Mouse (Mus musculus): ENCODE measurements around the gene Aldh16a1.
"Not testable (repeated sequence)": the region's sequence is repeated elsewhere in the genome, so short reads cannot be mapped to it uniquely, and the experiment has no call there.

Aldh16a1 gene

DNA sequence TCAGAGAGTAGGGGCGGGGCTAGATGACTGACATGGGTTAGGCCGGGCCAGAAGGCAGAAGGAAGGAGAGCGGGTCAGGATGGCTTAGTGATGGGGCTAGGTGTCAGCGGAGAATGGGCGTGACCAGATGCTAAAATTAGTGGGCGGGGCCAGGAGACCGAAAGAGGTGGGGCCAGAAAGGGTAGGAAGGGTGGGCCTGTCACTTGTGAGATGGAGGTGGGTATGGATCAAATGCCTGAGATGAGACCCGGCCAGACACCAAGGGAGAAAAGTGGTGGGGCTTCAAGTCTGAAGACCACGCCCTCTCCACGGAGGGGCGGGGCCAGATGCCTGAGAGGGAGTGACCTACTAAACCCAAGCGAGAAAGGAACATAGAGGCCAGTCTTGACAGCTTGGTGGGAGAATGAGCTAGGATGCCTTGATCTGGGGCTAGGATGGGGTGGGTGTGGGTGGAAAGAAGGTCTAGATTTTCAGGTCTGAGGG is 19.8 kb downstream of the Aldh16a1 start:
- DNase-seq (ENCODE audit: low spot score): no peak

DNA sequence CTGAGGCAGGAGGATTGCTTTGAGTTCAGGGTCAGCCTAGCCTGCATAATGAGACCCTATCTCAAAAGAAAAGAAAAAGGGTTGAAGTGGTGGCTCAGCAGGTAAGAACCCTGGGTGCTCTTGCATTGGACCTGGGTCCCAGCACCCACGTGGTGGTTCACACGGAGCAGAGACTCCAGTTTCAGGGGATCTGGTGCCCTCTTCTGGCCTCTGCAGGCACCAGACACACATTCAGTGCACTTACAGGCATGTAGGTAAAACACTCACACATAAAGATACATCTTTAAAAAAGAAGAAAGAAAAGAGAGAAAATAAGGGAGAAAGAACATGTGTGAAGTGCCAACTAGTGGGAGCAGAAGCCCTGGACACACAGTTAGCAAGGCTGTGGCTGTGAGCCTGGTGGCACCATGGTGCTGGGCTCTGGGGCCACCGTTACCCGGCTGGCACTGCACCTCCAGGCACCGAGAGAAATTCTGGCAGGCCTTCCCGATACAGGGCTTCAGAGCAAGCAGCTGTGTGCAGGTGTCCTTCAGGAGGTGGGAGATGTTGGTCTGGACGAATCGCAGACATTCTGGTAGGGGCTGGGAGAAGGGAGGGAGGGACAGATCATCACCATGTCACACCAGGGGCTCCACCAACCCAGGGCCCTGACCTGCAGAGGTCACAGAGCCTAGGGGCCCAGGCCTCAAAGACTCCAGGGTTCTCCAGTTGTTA is 20.8 kb downstream of the Aldh16a1 start:
- DNase-seq (ENCODE audit: low spot score): no peak

DNA sequence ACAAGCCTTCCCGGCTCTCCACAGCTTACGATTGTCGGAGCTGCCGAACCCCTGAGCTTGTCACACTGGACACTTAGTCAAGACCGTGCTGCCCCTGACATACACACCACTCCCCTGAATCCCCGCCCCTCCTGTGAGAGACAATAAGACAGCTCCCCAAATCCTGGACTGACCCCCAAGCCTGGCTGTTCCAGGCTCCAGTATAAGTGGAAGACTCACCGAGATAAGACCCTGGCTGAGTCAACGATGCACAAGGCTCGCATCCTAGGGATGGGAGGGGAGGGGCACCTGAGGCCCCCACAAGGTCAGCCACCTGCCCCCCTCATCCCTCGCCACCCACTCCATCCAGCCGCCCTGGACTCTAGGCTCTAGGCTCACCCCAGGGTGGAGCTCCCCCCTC is 22.5 kb downstream of the Aldh16a1 start:
- no peak for DNase-seq (ENCODE audit: low spot score)

DNA sequence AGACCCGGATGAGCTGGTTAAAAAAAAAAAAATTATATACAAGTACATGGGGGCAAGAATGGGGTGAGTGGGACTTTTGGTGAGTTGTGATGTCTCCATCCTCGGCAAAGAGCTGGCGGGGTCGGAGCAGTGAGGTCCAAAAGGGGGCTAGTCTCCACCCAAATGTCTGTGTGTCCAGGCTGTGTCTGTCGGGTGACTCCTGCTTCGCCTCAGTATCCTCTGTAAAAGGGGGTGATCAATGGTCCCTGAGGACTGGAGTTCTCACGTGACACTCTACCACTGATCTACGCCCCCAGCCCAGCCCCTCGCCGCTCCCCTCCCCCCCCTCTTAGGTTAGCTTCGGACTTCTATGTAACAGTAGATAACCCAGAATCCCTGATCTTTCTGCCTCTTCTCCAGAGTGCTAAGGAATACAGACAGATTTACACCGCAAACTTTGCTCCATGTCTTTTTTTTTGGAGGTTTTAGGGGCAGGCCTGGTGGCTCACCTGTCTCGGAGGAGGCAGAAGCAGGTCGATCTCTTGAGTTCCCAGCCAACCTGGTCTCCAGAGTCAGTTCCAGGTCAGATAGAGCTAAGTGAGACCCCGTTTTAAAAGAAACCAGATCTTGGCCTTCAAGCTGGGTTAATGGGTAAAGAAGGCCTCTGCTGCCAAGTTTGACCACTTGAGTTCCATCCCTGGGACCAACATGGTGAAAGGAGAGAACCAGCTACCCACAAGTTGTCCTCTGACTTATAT is 24.4 kb downstream of the Aldh16a1 start:
- no peak for DNase-seq (ENCODE audit: low spot score)

DNA sequence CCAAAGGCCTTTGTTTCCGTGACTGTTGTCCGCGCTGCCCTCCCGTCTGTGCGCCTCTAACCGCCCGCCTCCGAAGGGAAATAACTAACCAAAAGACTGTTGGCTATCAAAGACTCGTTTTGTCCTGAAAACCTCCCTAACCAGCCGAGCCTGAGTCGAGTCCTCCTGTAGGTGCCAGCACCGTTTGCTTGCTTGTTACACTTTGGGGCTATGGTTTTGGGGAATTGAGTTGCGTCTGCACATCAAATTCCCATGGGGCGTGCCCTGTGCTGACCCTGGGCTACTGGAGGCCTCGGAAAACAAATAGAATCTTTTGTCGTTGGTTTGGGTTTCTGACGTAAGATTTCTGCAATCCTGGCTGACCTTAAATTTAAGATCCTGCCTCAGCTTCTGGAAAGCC is 25.1 kb downstream of the Aldh16a1 start:
- DNase-seq (ENCODE audit: low spot score): no peak

DNA sequence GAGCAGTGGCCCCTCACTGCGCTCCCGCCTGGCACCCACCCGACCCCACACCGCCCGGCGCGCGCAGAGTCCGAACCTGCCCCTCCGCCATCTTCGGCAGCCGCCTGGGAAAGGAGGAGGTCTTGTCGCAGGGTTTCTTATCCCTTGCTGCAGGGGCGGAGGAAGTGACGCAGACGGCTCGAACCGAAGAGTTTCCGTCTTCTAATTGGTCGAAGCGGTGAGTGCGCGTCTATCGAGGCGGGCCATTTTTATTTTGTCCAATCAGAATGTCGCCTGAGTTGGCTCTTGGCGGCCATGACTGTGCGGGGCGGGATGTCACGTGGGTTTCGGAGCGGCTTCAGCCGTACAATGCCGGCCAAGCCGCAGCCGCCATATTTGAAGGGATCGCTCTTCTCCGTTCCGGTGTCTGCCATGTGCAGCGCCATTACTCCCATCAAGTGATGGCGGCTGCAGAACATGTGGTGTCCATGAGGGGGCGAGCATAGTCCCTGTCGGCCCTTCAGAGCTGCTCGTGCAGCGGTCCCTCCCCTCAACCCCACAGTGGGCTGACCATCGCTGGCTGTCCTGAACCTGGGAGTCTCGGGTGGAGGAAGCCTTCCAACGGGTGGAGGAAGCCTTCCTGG is 25.6 kb downstream of the Aldh16a1 start, which contains the start of gene Rpl13a:
Rpl13a (minus strand) TSS at position 138 of the 623 bp plus-strand sequence.
- DNase-seq (ENCODE audit: low spot score): peak; percentile 99

DNA sequence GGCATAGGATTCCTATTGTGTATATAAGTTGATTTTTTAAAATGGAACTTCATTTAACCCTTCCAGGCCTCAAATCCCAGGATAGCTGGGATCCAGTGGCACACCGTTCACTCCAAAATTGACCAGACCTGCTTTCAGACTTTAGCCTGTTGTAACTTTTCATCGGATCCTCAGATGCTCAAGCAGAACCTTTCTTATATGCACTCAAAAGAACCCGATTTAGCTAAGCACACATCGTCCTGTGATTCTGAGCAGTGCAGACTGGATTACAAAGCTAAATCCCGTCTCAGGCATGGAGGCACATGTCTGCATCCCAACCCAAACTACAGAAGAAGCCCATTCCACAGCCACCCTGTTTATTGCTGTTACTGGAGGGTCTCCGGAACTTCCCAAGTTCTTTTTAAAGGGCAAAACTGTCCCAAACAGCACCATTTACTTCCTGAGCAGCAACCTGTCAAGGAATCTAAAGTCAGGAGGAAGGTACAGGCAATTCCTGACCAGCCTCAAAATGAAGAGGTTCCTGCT is 26.6 kb downstream of the Aldh16a1 start:
- no peak for DNase-seq (ENCODE audit: low spot score)

DNA sequence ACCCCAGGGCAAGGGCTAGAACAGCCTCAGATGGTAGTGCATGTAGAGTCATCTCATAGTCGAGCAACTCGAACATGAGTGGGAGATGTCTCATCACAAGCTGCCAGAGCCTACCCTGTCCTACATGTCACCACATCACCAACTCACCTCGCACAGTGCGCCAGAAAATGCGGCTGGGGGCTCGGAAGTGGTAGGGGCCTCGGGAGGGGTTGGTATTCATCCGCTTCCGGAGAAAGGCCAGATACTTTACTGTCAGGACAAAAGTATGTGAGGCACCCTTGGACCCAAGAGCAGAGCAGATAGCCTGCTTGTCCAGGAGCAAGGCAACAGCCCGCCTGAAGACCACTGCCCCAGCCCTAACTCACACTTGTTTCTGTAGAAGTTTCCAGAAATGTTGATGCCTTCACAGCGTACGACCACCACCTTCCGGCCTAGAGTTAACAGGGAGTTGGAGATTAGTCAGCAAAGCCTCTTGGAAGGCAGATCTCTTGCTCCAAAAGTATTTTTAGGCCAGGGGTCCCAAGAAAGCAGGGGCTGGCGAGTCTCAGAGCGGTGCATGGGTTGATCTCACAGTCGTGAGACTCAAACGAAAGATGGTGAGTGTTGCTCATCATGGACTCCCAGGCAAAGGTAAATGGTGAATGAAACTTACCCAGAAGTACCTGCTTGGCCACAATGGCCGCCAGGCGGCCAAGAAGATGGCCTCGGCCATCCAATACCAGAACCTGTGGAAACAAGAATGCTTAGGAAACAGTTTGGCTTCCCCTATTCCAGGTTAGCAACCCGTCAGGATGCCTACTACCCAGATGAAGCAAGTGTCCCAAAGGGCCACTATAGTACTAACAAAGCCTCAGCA is 27.3 kb downstream of the Aldh16a1 start:
- DNase-seq (ENCODE audit: low spot score): no peak

DNA sequence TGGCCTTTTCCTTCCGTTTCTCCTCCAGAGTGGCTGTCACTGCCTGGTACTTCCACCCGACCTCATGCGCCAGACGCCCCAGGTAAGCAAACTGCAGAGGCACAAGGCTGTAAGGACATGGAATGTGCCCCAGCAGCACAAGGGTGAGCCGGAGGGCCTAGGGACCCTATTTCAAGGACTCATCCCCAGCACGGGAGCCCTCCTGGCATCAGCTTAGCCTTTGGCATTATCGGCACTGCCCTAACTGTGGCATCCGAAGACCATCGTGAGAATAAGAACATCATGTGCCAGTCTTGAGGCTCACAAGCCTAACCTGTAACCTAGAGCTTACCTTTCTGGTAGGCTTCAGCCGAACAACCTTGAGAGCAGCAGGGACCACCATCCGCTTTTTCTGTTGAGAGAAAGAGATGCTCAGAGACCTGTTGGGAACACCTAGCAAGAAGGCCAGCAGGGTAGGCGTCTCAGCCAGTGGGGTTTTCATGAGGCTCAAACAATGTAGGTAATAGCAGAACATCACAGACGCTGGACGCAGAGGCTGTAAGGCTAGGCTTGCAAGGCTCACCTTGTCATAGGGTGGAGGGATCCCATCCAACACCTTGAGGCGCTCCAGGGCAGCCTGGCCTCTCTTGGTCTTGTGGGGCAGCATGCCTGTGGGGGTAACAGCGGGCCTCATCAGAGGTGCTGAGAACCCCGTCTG is 28.1 kb downstream of the Aldh16a1 start:
- DNase-seq (ENCODE audit: low spot score): no peak

DNA sequence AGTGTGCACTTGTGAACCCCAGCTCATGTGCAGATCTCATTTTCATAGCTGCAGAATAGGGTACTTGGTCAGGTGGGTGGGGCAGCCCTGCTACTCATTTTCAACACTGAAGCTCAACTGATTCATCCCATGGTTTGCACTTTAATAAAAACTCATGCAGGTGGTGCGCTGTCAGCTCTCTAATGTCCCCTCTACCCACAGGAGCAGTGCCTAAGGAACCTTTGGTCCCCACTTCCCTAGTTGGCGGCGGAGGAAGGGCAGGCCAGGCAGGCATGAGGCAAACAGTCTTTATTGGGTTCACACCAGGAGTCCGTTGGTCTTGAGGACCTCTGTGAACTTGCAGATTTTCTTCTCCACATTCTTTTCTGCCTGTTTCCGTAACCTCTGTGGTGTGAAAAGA is 28.7 kb downstream of the Aldh16a1 start:
- DNase-seq (ENCODE audit: low spot score): not testable (repeated sequence)

DNA sequence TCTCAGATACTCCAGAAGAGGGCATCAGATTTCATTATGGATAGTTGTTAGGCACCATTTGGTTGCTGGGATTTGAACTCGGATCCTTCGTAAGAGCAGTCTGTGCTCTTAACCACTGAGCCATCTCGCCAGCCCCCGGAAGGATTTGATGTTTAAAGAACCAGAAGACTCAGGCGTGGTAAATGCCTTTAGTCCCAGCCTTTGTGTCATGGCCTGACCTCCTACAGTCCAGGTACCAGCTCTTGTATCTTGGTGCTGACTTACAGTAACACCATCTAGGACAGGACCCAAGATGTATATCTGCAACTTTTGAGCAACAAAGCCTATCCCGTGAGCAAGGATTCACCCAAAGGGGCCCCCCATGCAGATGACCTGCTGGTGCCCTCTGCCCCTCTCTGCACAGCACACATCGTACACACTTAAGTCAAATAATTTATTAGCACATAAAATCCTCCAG is 29.2 kb downstream of the Aldh16a1 start:
- no peak for DNase-seq (ENCODE audit: low spot score)

DNA sequence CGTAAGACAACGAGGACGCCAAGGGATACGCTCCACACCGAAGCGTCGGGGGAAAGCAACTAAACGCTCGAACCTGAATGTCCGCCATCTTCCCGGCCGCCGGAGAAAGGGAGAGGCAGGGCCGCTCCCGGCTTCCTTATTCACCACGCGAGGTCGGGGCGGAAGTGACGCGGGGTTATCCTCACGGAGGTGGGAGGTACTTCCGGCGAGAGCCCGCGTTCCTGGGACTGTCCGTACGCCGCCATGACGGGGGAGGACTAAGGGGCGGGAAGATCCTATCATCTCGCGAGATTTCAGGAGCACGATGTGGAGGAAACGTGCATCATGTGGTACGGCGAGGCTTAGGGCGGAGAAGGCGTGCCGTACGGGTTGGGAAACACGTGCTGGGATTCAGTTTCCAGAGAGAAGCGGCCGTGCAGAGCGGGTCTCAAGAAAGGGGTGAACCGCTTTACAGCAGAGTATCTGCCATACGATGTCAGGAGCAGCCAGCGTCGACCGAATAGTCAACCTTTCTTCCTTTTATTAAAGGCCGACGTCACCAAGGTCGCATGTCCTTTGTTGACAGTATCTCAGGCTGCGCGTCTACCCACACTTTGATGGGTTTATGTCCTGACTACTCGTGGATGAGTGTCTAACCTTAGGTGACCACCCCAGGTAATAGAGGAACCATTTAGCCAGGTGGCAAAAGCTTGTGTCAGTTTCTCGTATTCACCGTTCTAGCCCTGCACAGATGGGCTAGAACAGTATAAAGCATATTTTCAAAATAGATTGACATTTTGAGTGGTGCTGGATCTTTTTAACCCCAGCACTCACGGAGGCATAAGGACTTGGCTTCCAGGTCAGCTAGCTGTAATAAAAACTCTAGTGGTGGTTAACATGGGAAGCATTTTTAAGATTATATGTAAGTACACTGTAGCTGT is 29.9 kb downstream of the Aldh16a1 start, which contains the start of gene Rps11:
Rps11 (minus strand) TSS at position 216 of the 920 bp plus-strand sequence.
- peak; percentile 98 for DNase-seq (ENCODE audit: low spot score)

DNA sequence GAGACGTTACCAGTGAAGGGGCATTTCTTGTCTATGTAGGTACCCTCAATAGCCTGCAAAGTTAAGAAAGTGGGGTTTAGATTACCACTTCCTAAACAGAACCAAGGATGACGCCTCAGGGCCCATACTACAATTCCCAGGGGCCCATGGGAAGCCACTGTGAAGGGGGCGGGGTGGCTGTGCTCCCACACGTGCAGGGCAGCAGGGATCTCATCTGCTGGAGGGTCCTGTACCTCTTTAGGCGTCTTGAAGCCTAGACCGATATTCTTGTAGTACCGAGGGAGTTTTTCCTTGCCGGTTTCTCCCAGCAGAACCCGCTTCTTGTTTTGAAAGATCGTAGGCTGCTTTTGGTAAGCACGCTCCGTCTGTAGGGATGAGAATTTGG is 31.2 kb downstream of the Aldh16a1 start:
- no peak for DNase-seq (ENCODE audit: low spot score)

DNA sequence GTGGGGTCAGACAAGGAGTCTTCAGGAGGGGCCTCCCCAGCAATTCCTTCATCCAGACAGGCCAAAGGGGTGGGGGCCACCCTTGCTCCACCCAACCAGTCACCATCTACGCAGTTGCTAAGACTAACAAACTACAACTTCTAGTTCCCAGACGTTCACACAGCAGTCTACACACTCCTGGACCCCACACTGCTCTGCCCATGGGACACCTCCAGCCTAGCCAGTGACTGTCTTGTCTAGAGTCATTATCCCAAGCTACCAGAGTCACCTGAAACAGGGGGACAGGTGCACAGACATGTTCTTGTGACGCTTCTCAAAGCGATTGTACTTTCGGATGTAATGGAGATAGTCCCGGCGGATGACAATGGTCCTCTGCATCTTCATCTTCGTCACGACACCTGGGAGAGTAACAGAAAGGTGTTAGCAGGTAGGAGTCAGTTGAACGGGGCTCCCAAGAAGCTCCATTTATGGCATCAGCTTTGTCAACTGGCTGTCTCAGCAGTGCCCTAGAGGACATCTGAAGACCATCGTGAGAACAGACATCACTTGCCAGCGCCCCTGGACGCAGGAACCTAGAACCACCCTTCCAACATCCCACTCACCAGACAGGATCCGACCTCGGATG is 31.7 kb downstream of the Aldh16a1 start:
- no peak for DNase-seq (ENCODE audit: low spot score)

DNA sequence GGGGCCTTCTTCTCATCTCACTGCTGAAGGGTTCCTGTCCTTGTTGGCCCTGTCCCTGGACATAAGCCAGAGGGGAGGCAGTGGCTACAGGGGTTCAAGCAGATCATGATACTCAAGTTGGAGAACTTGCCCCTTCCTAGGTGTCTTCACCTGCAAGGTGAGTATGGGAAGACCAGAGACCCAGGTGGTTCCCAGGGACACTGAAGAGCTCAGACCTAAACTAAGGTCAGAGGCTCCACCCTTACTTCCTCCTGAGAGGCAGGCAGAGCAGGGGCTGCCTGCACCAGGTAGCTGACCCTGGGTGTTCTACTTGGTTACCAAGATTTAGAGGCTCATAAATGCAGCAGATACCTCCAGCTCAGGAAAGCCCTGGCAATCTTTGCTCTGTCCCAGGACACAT is 32.4 kb downstream of the Aldh16a1 start:
- DNase-seq (ENCODE audit: low spot score): no peak

DNA sequence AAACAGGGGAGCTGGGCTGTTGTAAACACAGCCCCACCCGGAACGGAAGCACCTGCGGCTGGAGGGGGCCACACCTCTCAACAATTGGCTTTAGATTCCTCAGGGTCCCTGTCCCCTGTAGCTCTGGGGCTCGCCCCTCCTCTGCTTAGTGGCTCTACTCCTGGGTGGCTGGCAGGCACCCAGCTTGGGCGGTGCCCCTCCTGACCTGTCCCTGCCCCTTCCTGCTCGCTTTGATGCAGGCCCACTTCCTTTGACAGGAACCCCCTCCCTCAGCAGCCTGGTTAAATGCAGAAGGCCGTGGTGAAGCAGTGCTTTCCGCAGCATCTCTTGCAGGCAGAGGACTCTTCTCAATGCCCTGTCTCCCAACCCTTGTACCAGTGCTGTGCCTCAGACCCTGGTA is 33.0 kb downstream of the Aldh16a1 start:
- no peak for DNase-seq (ENCODE audit: low spot score)

DNA sequence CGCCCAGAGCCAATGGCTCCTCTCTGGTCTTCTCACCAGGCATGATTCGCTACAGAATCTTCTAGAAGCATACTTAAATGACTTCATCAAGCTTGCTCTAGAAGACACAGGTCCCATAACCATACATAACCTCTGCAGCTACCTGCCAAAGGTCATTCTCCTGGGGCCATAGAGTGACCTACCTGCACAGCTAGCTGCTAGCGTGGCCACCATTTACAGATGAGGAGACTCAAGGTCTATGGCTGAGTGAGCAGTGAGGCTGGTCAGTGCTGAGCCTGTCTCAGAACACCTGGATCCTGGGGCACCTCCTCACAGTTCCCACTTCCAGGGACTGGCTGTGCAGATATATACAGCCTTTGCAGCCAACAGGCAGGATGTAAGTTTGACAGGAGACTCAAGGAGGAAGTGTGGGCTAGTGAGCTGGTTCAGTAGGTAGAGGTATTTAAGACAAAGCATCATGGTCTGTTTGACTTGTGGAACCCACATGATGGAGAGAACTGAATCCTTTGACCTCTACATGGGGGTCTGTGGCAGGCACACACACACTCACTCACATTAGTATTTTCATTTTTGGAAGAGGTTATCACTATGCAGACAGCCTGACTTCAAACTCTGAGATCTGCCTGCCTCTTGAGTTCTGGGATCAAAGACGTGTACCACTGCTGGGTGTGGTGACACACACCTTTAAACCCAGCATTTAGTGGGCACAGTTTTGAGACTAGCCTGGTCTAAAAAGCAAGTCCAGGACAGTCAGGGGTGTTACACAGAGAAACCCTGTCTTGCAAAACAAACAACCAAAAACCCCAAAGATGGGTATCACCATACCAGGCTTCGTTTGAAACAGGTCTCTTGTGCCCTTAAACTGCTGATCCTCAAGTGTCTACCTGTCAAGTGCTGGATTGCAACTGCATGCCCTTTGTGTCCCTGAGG is 34.3 kb downstream of the Aldh16a1 start:
- DNase-seq (ENCODE audit: low spot score): no peak

DNA sequence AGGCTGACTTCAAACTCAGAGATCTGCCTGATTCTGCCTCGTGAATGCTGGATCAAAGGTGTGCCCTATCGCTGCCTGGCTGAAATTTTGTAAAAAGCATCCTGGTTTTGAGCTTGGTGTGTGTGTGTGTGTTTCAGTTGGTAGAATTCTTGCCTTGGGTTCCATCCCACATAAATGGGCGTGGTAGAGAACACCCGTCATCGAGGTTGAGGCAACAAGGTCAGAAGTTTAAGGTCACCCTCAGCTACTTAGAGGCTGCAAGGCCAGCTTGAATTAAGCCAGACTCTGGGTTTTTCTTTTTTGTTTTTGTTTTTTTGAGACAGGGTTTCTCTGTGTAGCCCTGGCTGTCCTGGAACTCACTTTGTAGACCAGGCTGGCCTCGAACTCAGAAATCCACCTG is 36.0 kb downstream of the Aldh16a1 start:
- DNase-seq (ENCODE audit: low spot score): no peak

Measured in left cerebral cortex, adult 11 months (tissue).